Mouse (Mus musculus) liver, postnatal 0 days (tissue): Measurements from ENCODE around the gene Mark1.

Experiments
- CTCF ChIP-seq: sonication (generic); IDR thresholded peaks from 2 replicates; pipeline ENCODE4 v1.5.1; 2016; ENCODE audit warnings: antibody characterized with exemption, low read depth
- EP300 ChIP-seq: IDR thresholded peaks from 2 replicates; pipeline ENCODE4 v1.6.1; 2016; ENCODE audit warnings: antibody characterized with exemption, low read depth, mild to moderate bottlenecking

DNA sequence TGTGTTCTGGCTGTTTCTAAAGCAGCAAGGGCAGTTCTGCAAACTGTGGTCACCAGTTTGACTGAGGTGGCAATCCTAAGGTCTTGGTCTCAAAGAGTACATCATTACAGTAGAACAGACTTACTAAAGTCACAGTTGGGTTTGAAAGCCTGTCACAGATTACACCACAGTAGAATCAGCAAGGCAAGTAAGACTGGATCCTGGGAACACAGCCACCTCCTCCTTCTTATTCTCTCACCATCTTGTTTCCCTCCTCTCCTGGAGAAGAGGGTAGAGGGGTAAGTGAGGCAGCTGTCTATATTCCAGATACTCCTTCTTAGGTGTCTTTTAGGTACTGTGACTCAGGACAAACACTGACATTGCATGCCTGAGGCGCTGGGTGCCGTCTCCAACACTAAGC is 14.6 kb downstream of the Mark1 start:
- no peak for TF ChIP-seq CTCF
- no peak for TF ChIP-seq EP300
